Comparison of ENCODE assay signal across 14 mouse cellular contexts in genomic region chr5:9495456-9495855, GRCm38 (mm10).
DNase-seq lines count a peak whose midpoint lies in the region; ATAC-seq and TF ChIP-seq lines count a peak whose summit lies in the region.
"Had no signal": no experiment of that assay in that cellular context is flagged by ENCODE, and none has a peak within 500 bp of the region (broad histone marks: within the 10 kb centered on the region; RNA-seq: fewer than 3 reads in every experiment).

No protein-coding gene starts in this region.

- H3K27me3 ChIP-seq in heart, embryonic 12.5 days (replicated peaks) = no peaks in the 10 kb centered on the region
- H3K27me3 ChIP-seq: embryonic facial prominence, embryonic 13.5 days; forebrain, embryonic 15.5 days; heart, embryonic 15.5 days; stomach, embryonic 15.5 days had no signal

- no peaks in the 10 kb centered on the region for H3K36me3 ChIP-seq in heart, embryonic 12.5 days
- H3K36me3 ChIP-seq: embryonic facial prominence, embryonic 13.5 days; forebrain, embryonic 15.5 days; heart, embryonic 15.5 days; stomach, embryonic 15.5 days had no signal

- ATAC-seq in heart, embryonic 12.5 days (ENCODE audit: insufficient number of reproducible peaks, low FRiP score) = no peak
- ATAC-seq: forebrain, embryonic 15.5 days had no signal

- TF ChIP-seq CTCF in layer of hippocampus, adult 2 months (conservative IDR thresholded peaks at IDR 0.05) = no peak

- H3K4me3 ChIP-seq in layer of hippocampus, adult 2 months = no peak overlapping the region
- no peak overlapping the region for H3K4me3 ChIP-seq in heart, embryonic 12.5 days
- H3K4me3 ChIP-seq: embryonic facial prominence, embryonic 13.5 days; forebrain, embryonic 15.5 days; heart, embryonic 15.5 days; stomach, embryonic 15.5 days had no signal

- no peaks in the 10 kb centered on the region for H3K4me1 ChIP-seq in heart, embryonic 12.5 days (replicated peaks)
- H3K4me1 ChIP-seq: embryonic facial prominence, embryonic 13.5 days; forebrain, embryonic 15.5 days; heart, embryonic 15.5 days; stomach, embryonic 15.5 days had no signal

- peak; percentile 11 to 12 for DNase-seq in layer of hippocampus, adult 8-10 months (ENCODE audit: low spot score in 2 of 2)
- DNase-seq in layer of hippocampus, adult 2 months (ENCODE audit: low spot score in 2 of 2) = no peak
- DNase-seq in cerebellum, adult 9-10 months = peak; percentile 33
- peak; percentile 51 for DNase-seq in left cerebral cortex, adult 11 months (ENCODE audit: low spot score)
- DNase-seq in right cerebral cortex, postnatal 14 days = peak; percentile 25
- no peak for DNase-seq in heart, adult 9 months (ENCODE audit: low spot score in 2 of 2)
- DNase-seq in kidney, postnatal 36 days = no peak
- DNase-seq: lung, postnatal 10 days had no signal

- no peak overlapping the region for H3K9ac ChIP-seq in heart, embryonic 12.5 days
- H3K9ac ChIP-seq: embryonic facial prominence, embryonic 13.5 days; forebrain, embryonic 15.5 days; heart, embryonic 15.5 days; stomach, embryonic 15.5 days had no signal

- WGBS in heart, embryonic 12.5 days = 18% methylated on average over 5 of the region's 5 CpGs

- no peaks in the 10 kb centered on the region for H3K9me3 ChIP-seq in heart, embryonic 12.5 days (replicated peaks)
- H3K9me3 ChIP-seq: embryonic facial prominence, embryonic 13.5 days; forebrain, embryonic 15.5 days; heart, embryonic 15.5 days; stomach, embryonic 15.5 days had no signal

- H3K4me2 ChIP-seq in heart, embryonic 12.5 days = no peak overlapping the region
- H3K4me2 ChIP-seq: embryonic facial prominence, embryonic 13.5 days; forebrain, embryonic 15.5 days; heart, embryonic 15.5 days; midbrain, embryonic 11.5 days; stomach, embryonic 15.5 days had no signal

- H3K27ac ChIP-seq in layer of hippocampus, adult 2 months = no peak overlapping the region
- no peak overlapping the region for H3K27ac ChIP-seq in heart, embryonic 12.5 days (ENCODE audit: poor library complexity, severe bottlenecking)
- H3K27ac ChIP-seq: embryonic facial prominence, embryonic 13.5 days; forebrain, embryonic 15.5 days; heart, embryonic 15.5 days; stomach, embryonic 15.5 days had no signal

Comparison
In these comparisons a context has a peak if more than half of its experiments do, and no peak if none do; other contexts are left out.
1. DNase-seq: peak in layer of hippocampus, adult 8-10 months (2 of 2), cerebellum, adult 9-10 months (single experiment), left cerebral cortex, adult 11 months (single experiment) and right cerebral cortex, postnatal 14 days (single experiment); none in layer of hippocampus, adult 2 months (0 of 2), heart, adult 9 months (0 of 2) and kidney, postnatal 36 days (0 of 2).